Comparison of ENCODE assay signal across 16 mouse cellular contexts in the genomic region with DNA sequence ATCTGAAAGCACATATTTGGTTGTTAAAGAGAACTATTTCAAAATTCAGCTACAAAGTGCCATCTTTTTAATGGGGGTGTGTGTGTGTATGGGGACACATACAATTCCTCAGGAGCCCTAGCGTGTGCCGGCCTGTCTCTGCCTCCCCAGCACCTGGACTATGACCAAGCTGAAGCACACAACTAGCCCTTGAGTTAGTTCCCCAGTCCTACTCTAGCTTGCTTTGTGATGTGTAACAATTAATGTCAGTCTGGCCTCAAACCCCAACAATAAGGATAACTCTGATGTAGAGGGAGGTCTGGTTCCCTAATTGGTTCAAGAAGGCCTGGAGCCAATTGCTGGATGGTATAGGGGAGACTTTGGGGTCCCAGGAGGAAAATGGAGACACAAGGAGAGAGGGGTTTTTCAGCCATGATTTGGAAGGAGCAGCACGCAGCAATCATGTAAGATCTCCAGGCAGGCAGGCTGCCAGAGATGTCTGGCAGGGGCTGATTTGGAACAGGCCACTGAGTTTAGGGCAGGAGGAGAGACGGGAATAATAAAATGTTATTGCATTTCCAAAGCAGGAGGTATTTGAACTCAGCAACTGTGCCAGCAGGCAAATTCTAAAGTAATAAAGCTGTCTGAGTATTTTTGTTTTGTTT. TPM values are rescaled to one million over a fixed set of nuclear protein-coding genes. Genes with fewer than 3 reads are reported as not detected.
A peak's percentile ranks its signal among the peaks of the same experiment; 100 is the strongest.
DNase-seq lines count a peak whose midpoint lies in the region; ATAC-seq and TF ChIP-seq lines count a peak whose summit lies in the region.
"Had no signal": no experiment of that assay in that cellular context is flagged by ENCODE, and none has a peak within 500 bp of the region (broad histone marks: within the 10 kb centered on the region; RNA-seq: fewer than 3 reads in every experiment).

No protein-coding gene starts in this region.

- H3K4me3 ChIP-seq in embryonic facial prominence, embryonic 12.5 days: no peak overlapping the region
- no peak overlapping the region for H3K4me3 ChIP-seq in embryonic facial prominence, embryonic 10.5 days
- no peak overlapping the region for H3K4me3 ChIP-seq in intestine, embryonic 14.5 days (ENCODE audit: low read depth, low read length)
- H3K4me3 ChIP-seq in intestine, embryonic 15.5 days (replicated peaks): no peak overlapping the region
- peak overlapping the region; percentile 35; the same call in 1 of the 2 replicates for H3K4me3 ChIP-seq in testis, adult 2 months (ENCODE audit: control insufficient read depth, low read depth, low read length)
- H3K4me3 ChIP-seq: midbrain, embryonic 12.5 days; stomach, embryonic 15.5 days had no signal

- H3K9ac ChIP-seq in embryonic facial prominence, embryonic 12.5 days: no peak overlapping the region
- H3K9ac ChIP-seq in intestine, embryonic 14.5 days (ENCODE audit: low read length): no peak overlapping the region
- H3K9ac ChIP-seq in intestine, embryonic 15.5 days: no peak overlapping the region
- H3K9ac ChIP-seq: midbrain, embryonic 12.5 days; stomach, embryonic 15.5 days had no signal

- no peak for DNase-seq in embryonic facial prominence, embryonic 10.5 days (ENCODE audit: low spot score)
- peak; percentile 49 for DNase-seq in intestine, embryonic 14.5 days (ENCODE audit: low spot score)
- no peak for DNase-seq in testis, postnatal 14 days (ENCODE audit: low spot score)
- DNase-seq in frontal cortex, postnatal 10 days (ENCODE audit: low spot score in 2 of 2): no peak
- no peak for DNase-seq in left cerebral cortex, postnatal 36 days (ENCODE audit: low spot score in 2 of 2)
- DNase-seq: cerebellum, adult 9-10 months; lung, postnatal 36 days; retina, postnatal 1 day; thymus, postnatal 25 days had no signal

- TF ChIP-seq CTCF in testis, adult 2 months (IDR thresholded peaks at IDR 0.05; ENCODE audit: control insufficient read depth, insufficient read depth, insufficient replicate concordance, low read depth, low read length): no peak

- H3K27me3 ChIP-seq in embryonic facial prominence, embryonic 12.5 days: no peaks in the 10 kb centered on the region
- H3K27me3 ChIP-seq in embryonic facial prominence, embryonic 10.5 days (replicated peaks; ENCODE audit: low read depth, poor library complexity, severe bottlenecking): no peaks in the 10 kb centered on the region
- no peaks in the 10 kb centered on the region for H3K27me3 ChIP-seq in intestine, embryonic 14.5 days (replicated peaks; ENCODE audit: control insufficient read depth, insufficient read depth, low read length)
- H3K27me3 ChIP-seq in intestine, embryonic 15.5 days (replicated peaks): no peaks in the 10 kb centered on the region
- no peaks in the 10 kb centered on the region for H3K27me3 ChIP-seq in testis, adult 2 months (ENCODE audit: control insufficient read depth, insufficient read depth, low read length)
- H3K27me3 ChIP-seq: midbrain, embryonic 12.5 days; stomach, embryonic 15.5 days had no signal

- 0 out of 2 replicates have a peak overlapping the region, but pooled peaks have one; percentile 17 for H3K27ac ChIP-seq in embryonic facial prominence, embryonic 12.5 days
- no peak overlapping the region for H3K27ac ChIP-seq in embryonic facial prominence, embryonic 10.5 days (replicated peaks)
- H3K27ac ChIP-seq in intestine, embryonic 14.5 days (ENCODE audit: low read depth): no peak overlapping the region; the same call in 1 of the 2 replicates
- no peak overlapping the region for H3K27ac ChIP-seq in intestine, embryonic 15.5 days
- no peak overlapping the region for H3K27ac ChIP-seq in testis, adult 2 months (ENCODE audit: control insufficient read depth, insufficient read depth, low read depth, low read length)
- H3K27ac ChIP-seq: midbrain, embryonic 12.5 days; stomach, embryonic 15.5 days had no signal

- 68% methylated on average over 4 of the region's 4 CpGs for WGBS in embryonic facial prominence, embryonic 12.5 days
- WGBS in embryonic facial prominence, embryonic 10.5 days: 87% methylated on average over 4 of the region's 4 CpGs
- WGBS in intestine, embryonic 14.5 days: 68% methylated on average over 4 of the region's 4 CpGs
- 70% methylated on average over 4 of the region's 4 CpGs for WGBS in intestine, embryonic 15.5 days

- intact Hi-C loops in left cerebral cortex, postnatal 36 days (cut with DNase I): no loop called here

- H3K9me3 ChIP-seq in embryonic facial prominence, embryonic 12.5 days: no peaks in the 10 kb centered on the region
- no peaks in the 10 kb centered on the region for H3K9me3 ChIP-seq in embryonic facial prominence, embryonic 10.5 days
- H3K9me3 ChIP-seq in intestine, embryonic 14.5 days (ENCODE audit: control insufficient read depth, low read length): no peaks in the 10 kb centered on the region
- H3K9me3 ChIP-seq in intestine, embryonic 15.5 days: no peaks in the 10 kb centered on the region
- H3K9me3 ChIP-seq: midbrain, embryonic 12.5 days; stomach, embryonic 15.5 days had no signal

- peaks cover 66% of the 10 kb centered on the region for H3K36me3 ChIP-seq in embryonic facial prominence, embryonic 12.5 days
- peaks cover 94% of the 10 kb centered on the region for H3K36me3 ChIP-seq in embryonic facial prominence, embryonic 10.5 days (replicated peaks)
- H3K36me3 ChIP-seq in intestine, embryonic 14.5 days (ENCODE audit: control insufficient read depth, insufficient read depth, low read length): peaks cover 92% of the 10 kb centered on the region
- peaks cover 37% of the 10 kb centered on the region for H3K36me3 ChIP-seq in intestine, embryonic 15.5 days
- no peaks in the 10 kb centered on the region; the same call in 1 of the 2 replicates for H3K36me3 ChIP-seq in testis, adult 2 months (ENCODE audit: control insufficient read depth, insufficient read depth, low read length)

- ATAC-seq in embryonic facial prominence, embryonic 12.5 days (ENCODE audit: insufficient number of reproducible peaks, insufficient read depth, low FRiP score, low TSS enrichment): no peak
- no peak for ATAC-seq in intestine, embryonic 14.5 days (replicated peaks; ENCODE audit: low FRiP score, low TSS enrichment, low read depth)
- no peak for ATAC-seq in intestine, embryonic 15.5 days
- ATAC-seq: intestine, embryonic 16.5 days had no signal

- H3K4me2 ChIP-seq in embryonic facial prominence, embryonic 12.5 days (replicated peaks): no peak overlapping the region
- no peak overlapping the region for H3K4me2 ChIP-seq in intestine, embryonic 14.5 days (ENCODE audit: low read length)
- H3K4me2 ChIP-seq in intestine, embryonic 15.5 days (replicated peaks): no peak overlapping the region
- H3K4me2 ChIP-seq: heart, embryonic 11.5 days; midbrain, embryonic 12.5 days; stomach, embryonic 15.5 days had no signal

- no peaks in the 10 kb centered on the region for H3K4me1 ChIP-seq in embryonic facial prominence, embryonic 12.5 days
- peaks cover 6% of the 10 kb centered on the region; the same call in 1 of the 2 replicates for H3K4me1 ChIP-seq in embryonic facial prominence, embryonic 10.5 days
- H3K4me1 ChIP-seq in intestine, embryonic 14.5 days (replicated peaks; ENCODE audit: control insufficient read depth, insufficient read depth, low read length): no peaks in the 10 kb centered on the region
- H3K4me1 ChIP-seq in intestine, embryonic 15.5 days (replicated peaks): no peaks in the 10 kb centered on the region
- H3K4me1 ChIP-seq in testis, adult 2 months (ENCODE audit: control insufficient read depth, insufficient read depth, low read length): no peaks in the 10 kb centered on the region
- H3K4me1 ChIP-seq: midbrain, embryonic 12.5 days; stomach, embryonic 15.5 days had no signal

- no peak for TF ChIP-seq POLR2A in testis, adult 2 months (IDR thresholded peaks at IDR 0.05; ENCODE audit: control insufficient read depth, low read depth, low read length)

RNA-seq across cellular contexts. Expression of a gene that starts 19.1 kb away (rescaled TPM):
- 63.8 and 64.6 TPM in 2 replicates for polyA plus RNA-seq in embryonic facial prominence, embryonic 12.5 days (2016; fragmentation: Nextera tagmentation; extraction: Ambion mirVana)
- polyA plus RNA-seq in embryonic facial prominence, embryonic 10.5 days (2016; fragmentation: Nextera tagmentation; extraction: Ambion mirVana): 79.1 and 89.3 TPM in 2 replicates
- polyA plus RNA-seq in intestine, embryonic 14.5 days (2014; fragmentation: Nextera tagmentation; extraction: Ambion mirVana): 77.7 and 77.9 TPM in 2 replicates
- polyA plus RNA-seq in intestine, embryonic 15.5 days (2015; fragmentation: Nextera tagmentation; extraction: Ambion mirVana): 65.4 and 74.7 TPM in 2 replicates
- polyA plus RNA-seq in testis, adult 2 months (2012; rRNA removed): 14.6 and 15.8 TPM in 2 replicates
- total RNA-seq in left cerebral cortex, postnatal 36 days (2021): 10 to 100 TPM; 19.3 to 21.3 TPM

RNA-seq across cellular contexts. Expression of a gene that starts 30.1 kb away (rescaled TPM):
- polyA plus RNA-seq in embryonic facial prominence, embryonic 12.5 days (2016; fragmentation: Nextera tagmentation; extraction: Ambion mirVana): 137 and 145 TPM in 2 replicates
- polyA plus RNA-seq in embryonic facial prominence, embryonic 10.5 days (2016; fragmentation: Nextera tagmentation; extraction: Ambion mirVana): 171 and 172 TPM in 2 replicates
- polyA plus RNA-seq in intestine, embryonic 14.5 days (2014; fragmentation: Nextera tagmentation; extraction: Ambion mirVana): 106 and 110 TPM in 2 replicates
- 80.8 and 88.9 TPM in 2 replicates for polyA plus RNA-seq in intestine, embryonic 15.5 days (2015; fragmentation: Nextera tagmentation; extraction: Ambion mirVana)
- polyA plus RNA-seq in testis, adult 2 months (2012; rRNA removed): 3.4 and 5.1 TPM in 2 replicates
- total RNA-seq in left cerebral cortex, postnatal 36 days (2021): 10 to 100 TPM; 19.5 to 27.2 TPM

Comparison
In these comparisons a context has a peak if more than half of its experiments do, and no peak if none do; other contexts are left out.
1. RNA of a gene that starts 30.1 kb away (polyA plus RNA-seq): 171 to 172 TPM in embryonic facial prominence, embryonic 10.5 days, 137 to 145 TPM in embryonic facial prominence, embryonic 12.5 days, 106 to 110 TPM in intestine, embryonic 14.5 days and 80.8 to 88.9 TPM in intestine, embryonic 15.5 days; 3.4 to 5.1 TPM in testis, adult 2 months; every median in the first group is over 10 times any median in the second.